Mouse (Mus musculus): ENCODE data around the gene Gck. TPM values are rescaled to one million over a fixed set of nuclear protein-coding genes. Genes with fewer than 3 reads are reported as not detected.

Gck gene
- polyA plus RNA-seq, 1 experiment from 2014 or later, result 3.9 TPM

- no peaks in the 10 kb centered on the region for H3K9me3 ChIP-seq (ENCODE audit: control insufficient read depth, low read length)
- H3K4me3 ChIP-seq (replicated peaks; ENCODE audit: low read length), result no peak overlapping the region
- ATAC-seq (ENCODE audit: low FRiP score), result no peak
- no peak overlapping the region for H3K9ac ChIP-seq
- no peaks in the 10 kb centered on the region for H3K36me3 ChIP-seq (replicated peaks; ENCODE audit: control insufficient read depth, insufficient read depth)
- no peak overlapping the region for H3K4me2 ChIP-seq (replicated peaks)
- 89% methylated on average over 2 of the region's 2 CpGs for WGBS
- H3K4me1 ChIP-seq (replicated peaks; ENCODE audit: control insufficient read depth, insufficient read depth, low read length), result no peaks in the 10 kb centered on the region
- DNase-seq (ENCODE audit: low spot score), result no peak
- H3K27ac ChIP-seq, result no peak overlapping the region
- no peaks in the 10 kb centered on the region for H3K27me3 ChIP-seq (ENCODE audit: control insufficient read depth, insufficient read depth, low read length)
Observed at GRCm38 (mm10) chr11:5918111-5918510, 31.8 kb downstream of the Gck start.

DNA sequence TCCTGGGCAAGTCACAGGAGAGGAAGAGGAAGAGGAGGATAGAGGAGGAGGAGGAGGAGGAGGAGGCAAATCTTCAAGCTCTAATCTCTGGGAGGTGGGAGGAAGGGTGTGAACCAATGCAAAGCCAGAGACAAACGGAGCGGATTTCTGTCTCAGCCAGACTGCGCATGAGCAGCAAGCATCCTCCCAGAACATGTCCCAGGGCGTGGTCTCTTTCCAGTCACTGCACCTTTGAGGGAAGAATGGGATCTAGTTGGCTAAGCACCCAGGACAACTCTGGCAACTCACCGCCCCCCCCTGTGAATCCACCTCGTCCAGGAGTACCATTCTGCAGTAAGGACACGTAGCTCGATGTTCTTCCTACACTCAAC, 33.7 kb downstream of the Gck start:
- H3K27me3 ChIP-seq (ENCODE audit: control insufficient read depth, insufficient read depth, low read length), result no peaks in the 10 kb centered on the region
- H3K4me3 ChIP-seq (replicated peaks; ENCODE audit: low read length), result no peak overlapping the region
- no peaks in the 10 kb centered on the region for H3K9me3 ChIP-seq (ENCODE audit: control insufficient read depth, low read length)
- WGBS, result 74% methylated on average over 8 of the region's 8 CpGs
- H3K9ac ChIP-seq, result no peak overlapping the region
- no peaks in the 10 kb centered on the region for H3K36me3 ChIP-seq (replicated peaks; ENCODE audit: control insufficient read depth, insufficient read depth)
- ATAC-seq (ENCODE audit: low FRiP score) (no peak), DNase-seq (ENCODE audit: low spot score) (no peak)
- H3K27ac ChIP-seq, result no peak overlapping the region
- H3K4me2 ChIP-seq (replicated peaks), result no peak overlapping the region
- H3K4me1 ChIP-seq (replicated peaks; ENCODE audit: control insufficient read depth, insufficient read depth, low read length), result no peaks in the 10 kb centered on the region

DNA sequence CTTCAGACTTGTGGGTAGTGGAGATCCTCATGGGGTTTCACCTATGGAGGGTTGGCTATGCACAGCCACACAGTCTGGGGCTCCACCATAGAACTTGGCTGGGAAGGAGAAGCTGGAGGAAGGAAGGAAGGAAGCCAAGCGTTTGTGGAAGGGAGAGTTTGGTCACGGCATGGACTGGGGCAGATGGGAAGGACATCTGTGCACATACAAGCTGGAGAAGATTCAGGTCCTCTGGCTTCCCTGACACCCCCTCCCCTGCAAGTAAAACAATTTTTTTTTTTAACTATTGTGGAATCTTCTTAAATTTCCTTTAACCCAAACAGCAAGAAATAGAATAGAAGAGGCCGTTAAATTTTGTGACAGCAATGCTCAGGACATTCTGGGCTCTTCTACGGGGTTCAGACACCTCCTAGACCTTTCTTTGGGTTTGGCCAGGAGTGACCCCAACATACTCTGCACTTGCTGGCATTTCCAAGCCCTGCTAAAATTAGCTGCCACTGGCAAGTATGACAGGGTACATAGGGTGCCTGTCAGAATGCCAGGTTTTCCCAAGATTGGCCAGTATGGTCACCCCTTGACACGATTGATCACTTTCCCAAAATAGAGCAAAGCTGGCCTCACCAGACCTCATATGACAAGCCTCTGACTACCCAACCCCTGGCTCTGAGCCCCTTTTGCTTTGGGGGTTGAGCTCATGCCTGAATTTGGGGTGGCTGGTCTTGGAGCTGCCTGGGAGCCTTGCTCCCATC, 34.3 kb downstream of the Gck start:
- Histone ChIP-seq H3K4me2 (replicated peaks) (no peak overlapping the region), H3K9ac (no peak overlapping the region), H3K27me3 (ENCODE audit: control insufficient read depth, insufficient read depth, low read length) (no peaks in the 10 kb centered on the region), H3K9me3 (ENCODE audit: control insufficient read depth, low read length) (no peaks in the 10 kb centered on the region), H3K4me1 (replicated peaks; ENCODE audit: control insufficient read depth, insufficient read depth, low read length) (no peaks in the 10 kb centered on the region), H3K27ac (no peak overlapping the region), H3K4me3 (replicated peaks; ENCODE audit: low read length) (no peak overlapping the region), H3K36me3 (replicated peaks; ENCODE audit: control insufficient read depth, insufficient read depth) (no peaks in the 10 kb centered on the region)
- DNase-seq (ENCODE audit: low spot score) (no peak), ATAC-seq (ENCODE audit: low FRiP score) (no peak)
- 85% methylated on average over 5 of the region's 5 CpGs for WGBS

DNA sequence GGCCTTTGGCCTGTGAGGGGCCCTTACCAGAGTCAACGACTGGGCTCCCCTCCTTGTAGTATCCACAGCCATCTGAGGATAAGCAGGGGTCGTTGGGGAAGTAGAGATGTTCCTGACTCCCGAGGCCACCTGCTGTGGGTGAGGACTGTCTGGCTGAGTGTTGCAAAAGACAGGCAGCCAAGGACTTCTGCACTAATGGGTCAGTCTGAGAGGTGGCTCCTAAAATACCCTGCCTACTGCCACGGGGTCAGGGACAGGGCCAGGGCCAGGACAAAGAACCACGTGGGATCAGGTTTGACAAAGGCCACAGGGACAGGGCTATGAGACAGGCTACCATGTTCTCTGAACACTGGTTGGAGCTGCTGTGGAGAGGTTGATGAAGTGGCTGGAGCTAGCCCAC, 34.9 kb downstream of the Gck start:
- H3K9ac ChIP-seq, result no peak overlapping the region
- no peaks in the 10 kb centered on the region for H3K9me3 ChIP-seq (ENCODE audit: control insufficient read depth, low read length)
- H3K27ac ChIP-seq, result no peak overlapping the region
- no peaks in the 10 kb centered on the region for H3K27me3 ChIP-seq (ENCODE audit: control insufficient read depth, insufficient read depth, low read length)
- ATAC-seq (ENCODE audit: low FRiP score), result no peak
- H3K4me2 ChIP-seq (replicated peaks), result no peak overlapping the region
- H3K4me1 ChIP-seq (replicated peaks; ENCODE audit: control insufficient read depth, insufficient read depth, low read length), result no peaks in the 10 kb centered on the region
- 78% methylated on average over 5 of the region's 5 CpGs for WGBS
- H3K36me3 ChIP-seq (replicated peaks; ENCODE audit: control insufficient read depth, insufficient read depth), result no peaks in the 10 kb centered on the region
- DNase-seq (ENCODE audit: low spot score), result no peak
- H3K4me3 ChIP-seq (replicated peaks; ENCODE audit: low read length), result no peak overlapping the region

- H3K27me3 ChIP-seq (ENCODE audit: control insufficient read depth, insufficient read depth, low read length), result no peaks in the 10 kb centered on the region
- H3K27ac ChIP-seq, result no peak overlapping the region
- no peaks in the 10 kb centered on the region for H3K9me3 ChIP-seq (ENCODE audit: control insufficient read depth, low read length)
- ATAC-seq (ENCODE audit: low FRiP score) (no peak), DNase-seq (ENCODE audit: low spot score) (no peak)
- no peaks in the 10 kb centered on the region for H3K36me3 ChIP-seq (replicated peaks; ENCODE audit: control insufficient read depth, insufficient read depth)
- no peak overlapping the region for H3K4me3 ChIP-seq (replicated peaks; ENCODE audit: low read length)
- WGBS, result 81% methylated on average over 4 of the region's 4 CpGs
- H3K9ac ChIP-seq, result no peak overlapping the region
- no peak overlapping the region for H3K4me2 ChIP-seq (replicated peaks)
- H3K4me1 ChIP-seq (replicated peaks; ENCODE audit: control insufficient read depth, insufficient read depth, low read length), result no peaks in the 10 kb centered on the region
Observed at GRCm38 (mm10) chr11:5913936-5914335, 35.9 kb downstream of the Gck start.

DNA sequence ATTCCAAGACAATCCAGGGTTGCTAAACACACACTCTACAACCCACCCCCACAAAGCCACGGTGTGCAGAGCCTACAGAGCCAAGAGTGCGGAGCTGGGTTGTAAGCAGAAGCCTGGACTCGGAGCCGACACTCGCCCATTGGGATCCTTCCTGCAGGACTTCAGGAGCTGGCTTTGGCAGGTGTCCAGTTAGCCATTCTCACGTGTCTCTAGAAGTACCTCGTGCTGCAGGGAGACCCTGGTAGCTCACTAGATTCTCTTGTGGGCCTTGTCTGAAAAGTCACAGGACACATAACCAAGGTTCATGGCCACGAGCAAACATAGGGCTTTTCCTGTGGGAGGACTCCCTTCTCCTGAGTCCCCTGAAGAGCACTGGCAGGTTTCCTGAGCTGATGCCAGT, 36.6 kb downstream of the Gck start:
- WGBS, result 71% methylated on average over 8 of the region's 8 CpGs
- H3K36me3 ChIP-seq (replicated peaks; ENCODE audit: control insufficient read depth, insufficient read depth), result no peaks in the 10 kb centered on the region
- DNase-seq (ENCODE audit: low spot score), result no peak
- no peak overlapping the region for H3K4me2 ChIP-seq (replicated peaks)
- no peaks in the 10 kb centered on the region for H3K4me1 ChIP-seq (replicated peaks; ENCODE audit: control insufficient read depth, insufficient read depth, low read length)
- H3K9ac ChIP-seq, result no peak overlapping the region
- no peaks in the 10 kb centered on the region for H3K9me3 ChIP-seq (ENCODE audit: control insufficient read depth, low read length)
- ATAC-seq (ENCODE audit: low FRiP score), result no peak
- no peak overlapping the region for H3K27ac ChIP-seq
- H3K27me3 ChIP-seq (ENCODE audit: control insufficient read depth, insufficient read depth, low read length), result no peaks in the 10 kb centered on the region
- H3K4me3 ChIP-seq (replicated peaks; ENCODE audit: low read length), result no peak overlapping the region

GRCm38 (mm10) chr11:5912635-5913034, 37.2 kb downstream of the Gck start:
- Histone ChIP-seq H3K36me3 (replicated peaks; ENCODE audit: control insufficient read depth, insufficient read depth) (no peaks in the 10 kb centered on the region), H3K27me3 (ENCODE audit: control insufficient read depth, insufficient read depth, low read length) (no peaks in the 10 kb centered on the region), H3K4me1 (replicated peaks; ENCODE audit: control insufficient read depth, insufficient read depth, low read length) (no peaks in the 10 kb centered on the region), H3K9ac (no peak overlapping the region), H3K4me3 (replicated peaks; ENCODE audit: low read length) (no peak overlapping the region), H3K9me3 (ENCODE audit: control insufficient read depth, low read length) (no peaks in the 10 kb centered on the region), H3K27ac (no peak overlapping the region), H3K4me2 (replicated peaks) (no peak overlapping the region)
- ATAC-seq (ENCODE audit: low FRiP score), result no peak
- DNase-seq (ENCODE audit: low spot score), result peak; percentile 66
- WGBS, result 30% methylated on average over 5 of the region's 5 CpGs

DNA sequence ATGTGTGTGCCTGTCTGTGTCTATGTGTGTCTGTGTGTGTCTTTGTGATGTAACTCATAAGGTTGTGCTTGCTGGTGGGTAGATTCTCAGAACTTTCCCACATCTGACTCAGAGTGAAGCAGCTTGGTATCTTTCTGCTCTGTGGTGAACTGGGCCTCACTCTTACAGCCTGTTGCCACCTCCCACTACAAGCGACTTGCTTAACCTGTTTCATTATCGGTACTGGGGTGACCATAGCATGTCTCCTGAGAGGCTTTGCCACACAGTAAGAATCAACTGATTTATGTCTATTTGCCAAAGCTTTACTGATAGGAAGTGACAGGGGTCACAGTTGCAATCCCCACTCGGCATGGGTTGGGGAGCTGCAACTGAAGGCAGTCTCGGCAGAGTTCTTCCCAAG, 41.2 kb downstream of the Gck start:
- Histone ChIP-seq H3K4me1 (replicated peaks; ENCODE audit: control insufficient read depth, insufficient read depth, low read length) (no peaks in the 10 kb centered on the region), H3K27ac (no peak overlapping the region), H3K27me3 (ENCODE audit: control insufficient read depth, insufficient read depth, low read length) (no peaks in the 10 kb centered on the region), H3K4me3 (replicated peaks; ENCODE audit: low read length) (no peak overlapping the region), H3K36me3 (replicated peaks; ENCODE audit: control insufficient read depth, insufficient read depth) (no peaks in the 10 kb centered on the region), H3K4me2 (replicated peaks) (no peak overlapping the region), H3K9me3 (ENCODE audit: control insufficient read depth, low read length) (no peaks in the 10 kb centered on the region), H3K9ac (no peak overlapping the region)
- ATAC-seq (ENCODE audit: low FRiP score) (no peak), DNase-seq (ENCODE audit: low spot score) (no peak)
- 91% methylated on average over 4 of the region's 4 CpGs for WGBS

DNA sequence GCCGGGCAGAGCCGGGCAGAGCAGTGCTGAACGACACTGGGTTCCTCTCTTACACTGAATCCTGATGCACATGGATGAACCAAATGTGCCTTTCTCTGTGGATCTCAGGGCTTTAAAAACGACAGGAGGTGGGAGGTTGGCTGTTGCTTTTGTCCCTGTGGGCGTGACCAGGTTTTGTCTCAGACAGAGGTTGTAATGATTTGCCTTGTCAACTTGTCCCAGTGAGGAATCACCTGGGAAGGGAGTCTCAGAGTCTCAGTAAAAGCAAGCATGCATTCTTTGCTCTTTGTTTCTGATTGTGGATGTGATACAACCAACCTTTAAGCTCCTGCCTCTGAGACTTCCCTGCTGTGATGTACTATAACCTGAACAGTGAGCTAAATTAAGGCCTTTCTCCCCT, 42.8 kb downstream of the Gck start:
- Histone ChIP-seq H3K4me3 (replicated peaks; ENCODE audit: low read length) (no peak overlapping the region), H3K27ac (no peak overlapping the region), H3K9ac (no peak overlapping the region), H3K4me2 (replicated peaks) (no peak overlapping the region), H3K36me3 (replicated peaks; ENCODE audit: control insufficient read depth, insufficient read depth) (no peaks in the 10 kb centered on the region), H3K27me3 (ENCODE audit: control insufficient read depth, insufficient read depth, low read length) (no peaks in the 10 kb centered on the region), H3K9me3 (ENCODE audit: control insufficient read depth, low read length) (no peaks in the 10 kb centered on the region), H3K4me1 (replicated peaks; ENCODE audit: control insufficient read depth, insufficient read depth, low read length) (peaks cover 7% of the 10 kb centered on the region)
- DNase-seq (ENCODE audit: low spot score), result no peak
- no peak for ATAC-seq (ENCODE audit: low FRiP score)
- WGBS, result 30% methylated on average over 5 of the region's 5 CpGs
